Mouse (Mus musculus) mouse trophoblast stem cell (cell line): ENCODE results near the gene Strip1.

Source experiments
- in situ Hi-C, 2 experiments: fragments of 300-500 bp; cut with MseI, MboI; formaldehyde crosslinking; loops; 2 replicates in 1 of 2; 3 replicates in 1 of 2; pipeline ENCODE4 v1.15.1; 2025

Strip1 gene

DNA sequence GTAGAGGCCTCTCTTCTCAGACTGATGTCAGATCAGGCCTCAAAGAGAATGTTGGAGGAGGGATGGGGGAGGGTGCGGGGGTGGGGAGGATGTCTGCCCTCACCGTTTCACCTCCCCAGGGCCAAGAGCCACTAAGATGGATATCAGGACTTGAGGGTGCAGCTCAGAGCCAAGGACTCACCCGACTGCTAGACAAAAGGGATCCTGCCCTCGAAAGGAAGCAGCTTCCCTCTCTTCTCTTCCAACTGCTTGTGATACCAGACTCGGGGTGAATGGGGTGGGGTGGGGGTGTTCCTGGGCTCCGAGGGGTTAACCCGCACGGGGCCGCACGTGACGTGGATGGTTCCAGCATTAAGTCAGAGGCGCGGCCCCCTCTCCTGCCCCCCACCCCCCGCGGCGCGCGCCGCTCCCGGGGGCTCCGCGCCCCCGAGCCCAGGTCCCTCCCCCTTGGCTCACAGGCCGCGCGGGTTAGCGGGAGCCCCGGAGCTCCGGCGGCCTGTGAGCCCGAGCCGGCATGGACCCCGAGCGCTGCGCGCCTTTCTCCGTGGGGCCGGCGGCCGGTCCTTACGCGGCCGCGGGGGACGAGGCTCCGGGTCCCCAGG, 36.7 kb downstream of the Strip1 start, which contains the start of gene Alx3:
TSS of gene Alx3 (plus strand) at position 370 of the 602 bp plus-strand sequence.
- in situ Hi-C loops, result no loop called here

DNA sequence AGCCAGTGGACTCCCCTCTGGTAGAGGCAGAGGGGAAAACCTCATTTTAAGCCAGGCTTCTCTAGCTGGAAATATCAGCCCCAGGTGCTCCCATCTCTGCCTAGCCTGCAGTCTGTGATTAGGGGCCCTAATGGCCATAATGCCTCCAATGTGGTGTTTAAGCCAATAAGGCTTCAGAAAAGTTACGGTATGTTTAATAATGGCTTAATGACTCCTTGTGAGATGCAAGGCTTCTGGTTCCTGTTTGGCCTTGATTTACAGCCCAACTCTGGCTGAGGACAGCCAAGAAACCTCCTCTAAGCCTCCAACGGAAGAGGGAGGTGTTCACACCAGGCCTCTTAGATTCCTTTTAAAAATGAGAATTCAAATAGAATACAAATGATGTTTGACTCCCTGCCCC, 37.9 kb downstream of the Strip1 start:
- in situ Hi-C loops, result no loop called here

GRCm38 (mm10) chr3:107591612-107592011, 39.9 kb downstream of the Strip1 start:
- in situ Hi-C loops, result no loop called here

DNA sequence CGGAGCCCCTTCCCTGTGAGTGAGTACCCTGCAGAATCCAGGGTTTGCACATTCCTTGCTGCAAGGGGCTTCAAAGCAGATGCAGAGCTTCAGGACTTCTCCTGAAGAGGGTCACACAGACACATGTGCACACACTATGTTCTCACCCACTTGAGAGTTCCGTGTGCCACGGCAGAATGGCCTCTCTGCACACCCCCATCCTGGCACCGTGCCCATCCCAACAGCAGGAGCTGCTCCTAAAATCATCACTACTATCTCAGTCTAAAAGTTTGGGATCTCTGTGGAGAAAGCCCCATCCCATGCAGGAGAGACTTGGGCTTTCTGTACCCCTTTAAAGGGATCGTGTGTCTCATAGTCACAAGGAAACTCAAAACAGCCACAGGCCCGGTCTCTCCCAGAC, 45.0 kb downstream of the Strip1 start:
- in situ Hi-C loops, result no loop called here

- in situ Hi-C loops, result no loop called here
These were observed 47.6 kb downstream of the Strip1 start for GRCm38 (mm10) chr3:107583893-107584292.

- in situ Hi-C loops, result no loop called here
These were observed 48.4 kb downstream of the Strip1 start for GRCm38 (mm10) chr3:107582875-107583767.

DNA sequence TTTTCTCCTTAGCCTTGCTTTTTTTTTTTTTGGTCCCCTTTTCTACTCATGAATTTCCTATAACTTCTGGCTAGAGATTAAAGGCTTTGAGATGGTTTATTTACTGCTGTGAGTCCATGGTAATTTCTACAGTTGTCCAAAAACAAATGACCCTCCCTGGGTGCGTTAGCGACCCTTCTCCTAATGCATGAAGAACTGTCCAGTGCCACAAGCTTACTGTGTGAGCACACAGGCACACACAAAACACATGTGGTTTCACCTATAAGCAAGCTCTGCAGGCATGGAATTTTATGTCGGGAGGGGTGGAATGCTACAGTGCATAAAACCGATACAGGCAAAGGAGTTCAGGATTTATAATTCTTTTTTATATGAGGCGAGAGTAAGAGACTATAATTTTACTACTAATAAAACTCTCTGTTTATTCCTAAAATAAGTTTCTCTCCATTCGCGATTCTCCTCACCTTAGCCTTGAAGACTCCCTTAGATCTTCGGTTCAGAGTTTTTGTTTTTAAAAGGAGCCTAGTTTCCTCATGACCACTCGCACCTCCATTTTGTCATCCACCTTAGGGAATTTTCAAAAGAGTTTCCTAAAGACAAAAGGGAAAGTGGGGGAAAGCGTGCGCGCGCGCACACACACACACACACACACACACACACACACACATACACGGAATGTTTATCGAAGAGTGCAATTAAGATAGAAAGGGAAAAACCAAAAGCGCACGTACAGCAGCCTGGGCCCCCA, 49.2 kb downstream of the Strip1 start:
- in situ Hi-C loops, result no loop called here

DNA sequence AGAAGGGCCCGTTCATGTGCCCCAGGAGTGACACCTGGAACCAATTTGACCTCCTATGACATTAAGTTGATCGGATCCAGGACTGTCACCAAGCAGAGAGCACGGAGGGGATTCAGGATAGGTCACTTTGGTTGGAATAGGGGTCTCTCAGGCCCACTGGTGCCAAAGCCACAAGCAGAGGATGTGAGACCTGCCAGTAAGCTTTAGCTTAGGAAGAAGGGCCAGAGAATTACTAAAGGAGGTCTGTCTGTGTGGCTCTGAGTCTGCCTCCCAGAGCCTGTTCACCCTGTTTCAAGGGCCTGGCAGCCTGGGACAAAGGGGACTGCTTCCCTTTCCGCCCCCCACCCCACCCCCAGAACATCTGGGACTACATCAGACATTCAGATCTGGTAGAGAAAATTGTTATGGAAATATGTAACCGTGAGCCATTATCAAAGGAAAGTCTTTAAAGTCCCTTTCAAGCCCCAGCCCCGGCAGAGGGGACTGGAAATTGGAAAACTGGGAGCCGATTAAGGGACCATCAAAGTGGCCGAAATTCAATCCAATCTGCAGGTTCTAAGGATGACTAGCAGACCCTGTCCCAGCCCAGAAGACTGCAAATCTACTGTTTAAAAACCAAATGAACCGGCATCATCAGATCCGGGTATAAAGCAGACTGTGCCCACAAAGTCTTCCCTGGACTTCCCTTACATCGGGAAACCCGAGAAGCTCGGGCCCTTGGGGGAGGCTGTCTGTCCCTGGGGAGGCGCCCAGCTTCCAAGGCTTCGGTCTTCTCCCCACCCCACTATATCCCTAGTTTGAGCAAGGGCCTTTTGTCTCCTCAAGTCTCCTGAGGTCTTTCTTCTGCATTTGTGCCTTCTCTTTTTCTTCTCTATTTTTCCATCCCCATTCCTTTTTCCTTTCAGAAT, 50.1 kb downstream of the Strip1 start:
- in situ Hi-C loops, result no loop called here

- in situ Hi-C loops, result no loop called here
These were observed 52.0 kb downstream of the Strip1 start for GRCm38 (mm10) chr3:107579466-107579865.

- in situ Hi-C loops, result no loop called here
These were observed 53.6 kb downstream of the Strip1 start for GRCm38 (mm10) chr3:107577810-107578390.

- in situ Hi-C loops, result no loop called here
These were observed 54.7 kb downstream of the Strip1 start for GRCm38 (mm10) chr3:107576807-107577206.

DNA sequence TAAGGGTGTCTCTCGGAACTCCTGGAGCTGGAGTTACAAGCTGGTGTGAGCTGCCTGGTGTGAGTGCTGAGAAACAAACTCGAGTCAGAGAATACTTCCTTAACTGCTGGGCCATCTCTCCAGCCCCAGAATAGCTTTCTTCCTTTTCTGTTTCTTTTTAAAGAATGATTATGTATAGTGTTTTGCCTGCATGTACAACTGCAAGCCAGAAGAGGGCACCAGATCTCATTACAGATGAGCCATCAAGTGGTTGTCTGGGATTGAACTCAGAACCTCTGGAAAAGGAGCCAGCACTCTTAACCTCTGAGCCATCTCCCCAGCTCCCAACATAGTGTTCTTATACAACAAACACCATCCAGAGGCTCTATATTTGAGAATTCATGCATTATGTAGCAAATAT, 60.3 kb downstream of the Strip1 start:
- in situ Hi-C loops, result no loop called here

DNA sequence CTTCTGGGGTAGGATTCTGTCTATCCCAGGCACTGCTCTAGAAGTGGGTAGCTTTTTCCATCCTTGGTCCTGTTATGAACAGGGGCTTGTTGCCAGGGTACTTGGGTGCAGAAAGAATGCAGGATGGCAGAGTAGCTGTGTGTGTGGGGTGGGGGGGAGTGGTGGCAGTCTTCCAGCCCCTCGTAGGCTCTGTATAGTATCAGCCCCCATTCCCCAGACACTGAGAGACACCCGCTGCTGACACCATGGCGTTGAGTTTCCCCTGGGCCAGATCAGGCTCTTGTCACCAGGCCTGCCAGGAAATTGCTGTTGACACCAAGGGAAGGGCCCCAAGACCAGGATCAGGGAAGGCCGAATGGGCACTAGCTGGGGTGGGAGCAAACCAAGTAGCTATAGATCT, 62.8 kb downstream of the Strip1 start:
- in situ Hi-C loops, result no loop called here

DNA sequence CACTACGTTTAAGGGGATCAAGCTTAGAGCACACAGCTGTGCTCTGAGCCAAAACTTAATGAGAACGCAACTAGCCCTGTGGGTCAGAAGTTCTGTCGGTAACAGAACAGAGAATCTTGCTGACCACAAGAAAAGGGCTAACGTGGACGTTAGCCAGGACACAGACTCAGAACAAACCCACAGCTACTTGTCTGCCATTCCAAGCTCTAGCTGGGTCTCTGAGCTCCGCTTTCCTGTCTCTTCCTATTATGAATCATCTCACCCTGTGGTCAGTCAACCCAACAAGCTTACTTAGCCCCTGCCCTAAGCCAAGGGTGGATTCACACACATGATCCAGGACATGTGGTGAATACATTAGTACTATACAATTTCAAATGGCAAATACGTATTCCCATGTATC, 63.7 kb downstream of the Strip1 start:
- in situ Hi-C loops, result no loop called here

- in situ Hi-C loops, result no loop called here
These were observed 66.2 kb downstream of the Strip1 start for GRCm38 (mm10) chr3:107565331-107565730.

- in situ Hi-C loops, result no loop called here
These were observed 67.6 kb downstream of the Strip1 start for GRCm38 (mm10) chr3:107563880-107564279.

DNA sequence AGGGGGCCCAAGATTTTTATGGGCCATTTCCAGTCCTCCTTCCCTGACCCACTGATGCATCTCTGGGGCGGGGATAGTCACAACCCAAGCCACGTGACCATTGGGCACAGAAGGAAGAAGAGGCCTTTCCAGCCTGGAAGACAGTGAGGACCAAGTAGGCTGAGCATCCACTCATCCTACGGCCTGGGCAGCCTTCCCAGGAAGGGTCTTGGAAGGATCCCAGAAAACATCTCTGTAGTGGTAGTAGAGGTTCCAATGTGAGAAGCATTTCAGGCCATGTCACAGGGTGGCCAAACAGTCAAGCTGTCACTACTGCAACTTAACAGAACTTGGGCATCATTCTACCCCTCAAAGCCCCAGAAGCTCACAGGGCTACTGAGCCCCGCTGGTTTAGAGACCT, 68.9 kb downstream of the Strip1 start:
- in situ Hi-C loops, result no loop called here
